Mouse (Mus musculus) midbrain, postnatal 0 days (tissue): ENCODE measurements around the gene Serinc5. TPM values are rescaled to one million over a fixed set of nuclear protein-coding genes. Genes with fewer than 3 reads are reported as not detected.

ENCODE experiments used
- ATAC-seq: fragments of 200-750 bp; cut with Nextera tagmentation; 2 replicates; pipeline ENCODE4 v1.8.0; 2017; ENCODE audit warnings: moderate number of reproducible peaks, mild to moderate bottlenecking, moderate TSS enrichment, moderate library complexity; ENCODE audit not compliant: low FRiP score
- DNase-seq: peaks from one replicate; pipeline ENCODE4 v3.0.0-alpha.2; 2015; ENCODE audit warnings: low spot score
- H3K27ac ChIP-seq: fragments of 300-500 bp; sonication (generic); 2 replicates; pipeline ENCODE4 v1.5.1; 2014; ENCODE audit warnings: low read depth, mild to moderate bottlenecking, low read length, mixed read lengths
- H3K27me3 ChIP-seq: fragments of 300-500 bp; sonication (generic); 2 replicates; pipeline ENCODE4 v1.6.1; 2014; ENCODE audit warnings: low read length, control low read depth, mixed read lengths; ENCODE audit not compliant: insufficient read depth
- H3K36me3 ChIP-seq: fragments of 300-500 bp; sonication (generic); 2 replicates; pipeline ENCODE4 v1.6.1; 2014; ENCODE audit warnings: low read length, control low read depth, mixed read lengths; ENCODE audit not compliant: insufficient read depth
- H3K4me1 ChIP-seq: fragments of 300-500 bp; sonication (generic); 2 replicates; pipeline ENCODE4 v1.6.1; 2014; ENCODE audit warnings: mild to moderate bottlenecking, control low read depth, antibody characterized with exemption, low read length, mixed read lengths; ENCODE audit not compliant: insufficient read depth
- H3K4me2 ChIP-seq: fragments of 300-500 bp; sonication (generic); 2 replicates; pipeline ENCODE4 v1.6.1; 2014; ENCODE audit warnings: low read depth, mild to moderate bottlenecking, low read length, mixed read lengths; ENCODE audit not compliant: poor library complexity, severe bottlenecking
- H3K4me3 ChIP-seq: fragments of 300-500 bp; sonication (generic); 2 replicates; pipeline ENCODE4 v1.5.1; 2014; ENCODE audit warnings: low read depth, mild to moderate bottlenecking, low read length, moderate library complexity
- H3K9ac ChIP-seq: fragments of 300-500 bp; sonication (generic); replicated peaks from 2 replicates; pipeline ENCODE4 v1.6.1; 2014; ENCODE audit warnings: mild to moderate bottlenecking, low read length, moderate library complexity, mixed read lengths; ENCODE audit not compliant: poor library complexity, severe bottlenecking
- H3K9me3 ChIP-seq: fragments of 300-500 bp; sonication (generic); 2 replicates; pipeline ENCODE4 v1.6.1; 2016; ENCODE audit warnings: low read length, control low read depth
- CTCF ChIP-seq: IDR thresholded peaks from 2 replicates; pipeline ENCODE4 v1.5.1; 2016; ENCODE audit warnings: antibody characterized with exemption, mild to moderate bottlenecking
- WGBS: fragments of 180-500 bp; shearing (Covaris S2); extraction: QIAGEN DNeasy Blood & Tissue Kit; methylation state at CpG from one replicate; pipeline ENCODE4 v1.1.7; 2014; 5-methylcytosine and 5-hydroxymethylcytosine counted together
- polyA plus RNA-seq: library from polyadenylated mRNA; unstranded; fragments of >200 nt; fragmentation: Nextera tagmentation; extraction: Ambion mirVana; gene quantifications from 2 replicates; pipeline ENCODE4 v1.2.1, GENCODE M21; 2015
- total RNA-seq: library from RNA; depleted of rRNA; stranded (reverse); fragments of >200 nt; gene quantifications from 2 replicates; pipeline ENCODE4 v1.2.3, GENCODE M21; 2014

Serinc5 gene
- total and polyA plus RNA-seq, 2 experiments from 2014 or later, result 13.5 to 38.4 TPM

GRCm38 (mm10) chr13:92626725-92627124 is 15.8 kb downstream of the Serinc5 start:
- Histone ChIP-seq H3K4me1 (no peaks in the 10 kb centered on the region), H3K4me2 (no peak overlapping the region), H3K36me3 (0 out of 2 replicates have a peak, but pooled peaks cover 3% of the 10 kb centered on the region), H3K9me3 (no peaks in the 10 kb centered on the region), H3K4me3 (no peak overlapping the region), H3K27me3 (no peaks in the 10 kb centered on the region), H3K27ac (no peak overlapping the region), H3K9ac (no peak overlapping the region)
- no peak for ATAC-seq
- no peak for TF ChIP-seq CTCF
- whole genome bisulfite sequencing, result 95% methylated on average over 5 of the region's 5 CpGs
- no peak for DNase-seq

- no peak for ATAC-seq
- TF ChIP-seq CTCF, result no peak
- no peak overlapping the region for H3K4me2 ChIP-seq
- H3K9me3 ChIP-seq, result no peaks in the 10 kb centered on the region
- H3K9ac ChIP-seq, result no peak overlapping the region
- 83% methylated on average over 3 of the region's 3 CpGs for WGBS
- 0 out of 2 replicates have a peak, but pooled peaks cover 2% of the 10 kb centered on the region for H3K4me1 ChIP-seq
- no peak for DNase-seq
- H3K27ac ChIP-seq, result no peak overlapping the region
- H3K27me3 ChIP-seq, result no peaks in the 10 kb centered on the region
- H3K36me3 ChIP-seq, result 0 out of 2 replicates have a peak, but pooled peaks cover 3% of the 10 kb centered on the region
- H3K4me3 ChIP-seq, result no peak overlapping the region
These were observed 18.6 kb downstream of the Serinc5 start for GRCm38 (mm10) chr13:92629509-92629908.

- no peak overlapping the region for H3K27ac ChIP-seq
- no peaks in the 10 kb centered on the region for H3K9me3 ChIP-seq
- H3K4me3 ChIP-seq, result no peak overlapping the region
- H3K4me2 ChIP-seq, result no peak overlapping the region
- DNase-seq (peak; percentile 60), ATAC-seq (no peak)
- no peaks in the 10 kb centered on the region for H3K36me3 ChIP-seq
- H3K4me1 ChIP-seq, result 0 out of 2 replicates have a peak, but pooled peaks cover 2% of the 10 kb centered on the region
- H3K27me3 ChIP-seq, result no peaks in the 10 kb centered on the region
- no peak overlapping the region for H3K9ac ChIP-seq
- 57% methylated on average over 4 of the region's 4 CpGs for WGBS
- no peak for TF ChIP-seq CTCF
These were observed 20.6 kb downstream of the Serinc5 start for GRCm38 (mm10) chr13:92631450-92631849.

GRCm38 (mm10) chr13:92632550-92632949 is 21.7 kb downstream of the Serinc5 start:
- H3K9ac ChIP-seq, result no peak overlapping the region
- TF ChIP-seq CTCF, result no peak
- H3K9me3 ChIP-seq, result no peaks in the 10 kb centered on the region
- no peaks in the 10 kb centered on the region for H3K36me3 ChIP-seq
- ATAC-seq, result 0 out of 2 replicates have a peak, but pooled peaks have one; percentile 21
- peaks cover 2% of the 10 kb centered on the region; the same call in 1 of the 2 replicates for H3K4me1 ChIP-seq
- H3K4me2 ChIP-seq, result no peak overlapping the region
- H3K4me3 ChIP-seq, result no peak overlapping the region
- H3K27me3 ChIP-seq, result no peaks in the 10 kb centered on the region
- 50% methylated on average over 4 of the region's 4 CpGs for WGBS
- H3K27ac ChIP-seq, result no peak overlapping the region
- no peak for DNase-seq

- no peak overlapping the region for H3K27ac ChIP-seq
- H3K4me3 ChIP-seq, result no peak overlapping the region
- H3K9ac ChIP-seq, result no peak overlapping the region
- ATAC-seq, result no peak
- H3K36me3 ChIP-seq, result no peaks in the 10 kb centered on the region
- H3K27me3 ChIP-seq, result no peaks in the 10 kb centered on the region
- H3K4me1 ChIP-seq, result peaks cover 2% of the 10 kb centered on the region; the same call in 1 of the 2 replicates
- no peak for TF ChIP-seq CTCF
- WGBS, result 23% methylated on average over 2 of the region's 2 CpGs
- H3K4me2 ChIP-seq, result no peak overlapping the region
- no peak for DNase-seq
- no peaks in the 10 kb centered on the region for H3K9me3 ChIP-seq
These were observed 24.1 kb downstream of the Serinc5 start for GRCm38 (mm10) chr13:92635040-92635439.

GRCm38 (mm10) chr13:92636226-92636909 is 25.5 kb downstream of the Serinc5 start:
- 70% methylated on average over 6 of the region's 6 CpGs for WGBS
- Histone ChIP-seq H3K4me2 (no peak overlapping the region), H3K9ac (no peak overlapping the region), H3K9me3 (no peaks in the 10 kb centered on the region), H3K36me3 (no peaks in the 10 kb centered on the region), H3K4me3 (no peak overlapping the region), H3K27me3 (no peaks in the 10 kb centered on the region), H3K4me1 (peaks cover 2% of the 10 kb centered on the region; the same call in 1 of the 2 replicates), H3K27ac (no peak overlapping the region)
- ATAC-seq, result no peak
- no peak for TF ChIP-seq CTCF
- DNase-seq, result no peak
